Mouse (Mus musculus): ENCODE measurements at regions not wholly inside any gene's neighbourhood (a gene's known extent, or its start where the extent isn't known, plus 50 kb on each side); places are given as distances from the start of the nearest gene placed in this dataset.

DNA sequence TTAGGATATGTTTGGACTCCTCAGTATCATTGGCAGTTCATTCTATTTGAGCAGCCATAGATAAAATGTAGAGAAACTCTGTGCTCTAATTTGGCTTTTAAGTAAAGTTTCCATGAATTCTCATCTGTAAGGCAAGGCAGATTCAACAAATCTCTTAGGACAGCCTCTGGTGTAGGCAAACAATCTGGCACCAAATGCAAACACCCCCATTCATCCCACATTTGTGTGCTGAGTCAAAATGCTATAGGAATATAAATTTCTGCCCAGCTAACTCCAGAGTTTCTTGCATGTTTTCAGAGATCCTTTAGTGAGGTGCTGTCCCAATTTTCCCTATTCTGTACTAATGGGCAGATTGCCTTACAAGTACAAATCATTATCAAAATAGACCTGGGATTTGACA is 695.7 kb upstream of the Kif18a start:
- no peak for DNase-seq (ENCODE audit: extremely low spot score, low spot score)

DNA sequence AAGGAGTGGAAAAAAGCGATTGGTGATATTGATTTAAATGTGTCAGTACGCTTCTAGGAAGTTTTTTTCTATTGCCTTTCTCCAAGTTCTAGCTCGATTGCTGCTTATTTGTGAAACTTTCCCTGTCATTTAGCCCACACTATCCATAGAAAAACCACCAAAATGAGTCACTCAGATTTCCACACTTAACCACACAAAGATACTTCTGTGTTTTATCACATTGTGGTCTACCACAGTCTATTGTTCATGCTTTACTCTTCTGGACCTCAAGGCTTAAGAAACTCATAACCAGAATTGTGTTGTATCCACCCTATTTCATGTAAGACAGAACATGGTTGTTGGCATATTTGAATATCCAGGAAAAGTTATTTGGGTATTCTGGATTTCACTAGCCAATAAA is 687.0 kb upstream of the Kif18a start:
- no peak for DNase-seq (ENCODE audit: extremely low spot score, low spot score)

DNA sequence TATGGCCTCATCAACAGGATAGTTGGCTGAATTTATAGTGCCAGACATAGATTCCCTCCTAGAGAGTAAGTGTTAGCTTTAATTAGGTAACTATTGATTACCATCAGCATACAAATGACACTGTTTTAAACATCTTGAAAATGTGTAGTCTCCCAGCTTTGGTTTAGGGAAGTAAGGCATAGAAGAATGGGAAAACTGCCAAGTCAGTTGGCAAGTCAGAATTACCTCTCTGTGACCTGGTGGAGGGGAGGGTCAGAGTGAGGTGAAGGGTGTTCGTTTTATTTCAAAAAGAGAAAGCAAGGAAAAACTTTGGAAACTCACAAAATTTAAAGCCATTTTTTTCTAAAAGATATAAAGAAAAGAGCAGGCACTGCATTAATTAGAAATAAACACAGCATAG is 680.2 kb upstream of the Kif18a start:
- no peak for DNase-seq (ENCODE audit: extremely low spot score, low spot score)

DNA sequence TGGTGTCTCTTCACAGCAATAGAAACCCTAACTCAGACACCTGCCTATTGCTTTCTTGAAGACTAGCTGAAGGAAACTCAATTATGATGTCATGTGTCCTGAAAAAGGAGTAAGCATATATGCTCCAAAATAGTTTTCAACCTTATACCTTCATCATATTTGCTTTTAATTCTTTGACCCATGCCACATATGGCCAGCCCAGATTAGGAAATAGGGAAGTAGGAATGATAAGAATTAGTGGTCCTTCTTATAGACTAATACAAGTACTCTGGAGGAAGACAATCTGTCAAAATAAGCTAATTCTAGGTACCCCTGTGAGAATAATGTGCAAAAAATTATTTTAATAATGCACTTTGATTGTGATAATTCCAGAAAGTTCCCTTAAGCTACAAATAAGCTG is 661.0 kb upstream of the Kif18a start:
- DNase-seq (ENCODE audit: extremely low spot score, low spot score): no peak

DNA sequence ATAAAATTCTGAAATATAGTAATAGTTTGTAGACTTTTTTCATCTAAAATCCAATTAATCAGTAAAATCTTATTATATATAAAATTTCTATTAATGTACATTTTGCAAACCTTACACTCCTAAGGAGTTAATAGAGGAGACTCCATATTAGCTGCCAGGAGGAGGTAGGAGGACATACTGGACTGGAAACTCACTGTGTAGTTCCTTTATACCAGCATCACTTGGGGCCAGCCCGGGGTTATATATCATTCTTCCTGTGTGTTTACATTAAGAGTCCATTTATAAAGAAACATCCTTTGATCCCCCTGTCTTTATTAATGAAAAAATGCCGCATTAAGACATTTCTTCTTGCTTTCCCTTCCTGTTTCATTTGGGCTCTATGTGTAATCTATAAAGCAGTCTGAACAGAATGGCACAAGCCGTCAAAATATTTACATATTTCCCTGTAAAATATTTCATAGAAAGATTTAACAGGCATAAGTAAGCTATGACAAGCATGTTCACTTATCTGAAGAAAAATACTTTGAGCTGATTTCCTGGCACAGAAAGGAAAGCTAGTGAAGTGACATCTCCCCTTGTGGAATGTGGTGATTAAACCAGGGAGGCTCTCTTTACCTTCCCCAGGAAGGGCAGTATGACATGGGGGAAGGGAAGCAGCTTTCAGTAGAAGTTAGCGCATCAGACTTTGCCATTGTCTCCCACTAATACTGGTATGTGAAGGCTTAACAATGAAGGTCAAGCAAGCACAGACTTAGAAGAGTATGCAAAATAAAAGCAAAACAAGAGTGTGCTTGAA is 658.0 kb upstream of the Kif18a start:
- DNase-seq (ENCODE audit: extremely low spot score, low spot score): no peak

DNA sequence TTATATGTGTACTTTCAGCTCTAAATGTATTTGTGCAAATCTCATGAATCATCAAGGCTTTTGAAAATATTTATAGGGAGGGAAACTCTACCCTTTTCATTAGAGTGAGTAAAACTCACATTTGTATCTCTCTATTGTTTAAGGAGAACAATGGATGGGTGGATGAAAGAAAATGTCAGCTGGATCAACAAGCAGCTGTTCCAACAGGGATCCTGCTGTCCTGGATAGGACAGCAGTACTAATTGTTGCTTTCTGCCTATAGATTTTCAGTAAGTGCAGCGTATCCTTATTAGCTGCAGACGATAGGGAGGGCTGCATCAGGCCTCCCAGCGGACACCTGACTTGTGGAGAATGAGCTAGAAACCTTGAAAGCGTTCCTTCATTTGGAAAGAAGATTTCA is 644.9 kb upstream of the Kif18a start:
- DNase-seq (ENCODE audit: extremely low spot score, low spot score): no peak

DNA sequence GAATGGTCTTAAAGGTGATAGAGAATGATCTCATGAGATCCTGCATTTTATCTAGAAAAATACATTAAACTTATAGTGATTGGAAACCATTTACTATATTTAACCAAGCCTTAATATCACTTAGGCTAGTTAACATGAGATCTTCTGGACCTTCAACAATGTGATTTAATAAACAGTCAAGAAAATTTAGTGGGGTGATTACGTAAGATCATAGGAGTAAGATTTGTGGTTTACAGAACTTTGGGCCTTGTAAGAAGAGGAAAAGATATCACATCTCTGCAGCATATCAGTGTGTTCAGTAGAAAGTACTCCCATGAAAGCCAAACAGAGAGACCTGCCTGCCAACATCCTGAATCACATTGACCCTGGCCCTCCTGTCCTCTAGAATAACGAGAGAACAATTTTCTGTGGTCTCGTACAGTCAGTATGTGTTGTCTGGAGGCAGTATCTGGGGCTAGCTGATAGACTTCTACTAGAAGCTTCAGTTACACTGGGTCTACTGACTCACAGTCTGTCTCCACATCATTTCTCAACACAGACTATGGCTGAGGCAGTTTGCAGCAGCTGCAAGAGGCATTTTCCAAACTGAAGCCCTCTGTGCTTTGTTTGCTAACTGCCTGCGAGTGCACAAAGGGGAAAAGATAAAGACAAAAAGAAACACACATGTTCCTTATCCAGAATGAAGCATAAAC is 619.7 kb upstream of the Kif18a start:
- DNase-seq (ENCODE audit: extremely low spot score, low spot score): no peak

DNA sequence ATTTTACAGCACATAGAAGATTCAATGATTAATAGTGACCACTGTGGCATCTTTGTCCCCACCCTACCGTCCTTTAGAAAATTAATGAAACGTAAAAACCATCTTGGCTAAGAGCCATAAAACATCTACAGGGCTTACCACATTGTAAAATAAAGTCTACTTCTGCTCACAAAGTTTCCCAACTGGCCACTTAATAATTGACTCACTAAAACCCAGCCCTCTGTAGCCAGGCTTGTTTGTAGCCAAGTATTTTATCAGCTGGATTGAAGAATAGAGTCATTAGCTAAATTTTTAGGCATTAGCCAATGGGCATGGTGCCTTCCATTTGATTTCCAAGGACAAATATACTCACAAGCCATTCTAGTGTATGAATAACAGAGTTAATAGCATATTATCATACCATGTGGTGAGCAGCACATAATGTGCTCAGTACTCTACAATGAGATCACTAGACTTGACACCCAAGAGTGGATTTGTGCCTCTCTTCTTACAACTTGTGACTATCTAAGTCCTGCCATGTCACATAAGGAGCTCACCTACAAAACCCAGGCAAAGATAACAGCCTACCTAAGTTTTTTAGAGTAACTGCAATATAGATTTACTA is 602.7 kb upstream of the Kif18a start:
- DNase-seq (ENCODE audit: extremely low spot score, low spot score): no peak

DNA sequence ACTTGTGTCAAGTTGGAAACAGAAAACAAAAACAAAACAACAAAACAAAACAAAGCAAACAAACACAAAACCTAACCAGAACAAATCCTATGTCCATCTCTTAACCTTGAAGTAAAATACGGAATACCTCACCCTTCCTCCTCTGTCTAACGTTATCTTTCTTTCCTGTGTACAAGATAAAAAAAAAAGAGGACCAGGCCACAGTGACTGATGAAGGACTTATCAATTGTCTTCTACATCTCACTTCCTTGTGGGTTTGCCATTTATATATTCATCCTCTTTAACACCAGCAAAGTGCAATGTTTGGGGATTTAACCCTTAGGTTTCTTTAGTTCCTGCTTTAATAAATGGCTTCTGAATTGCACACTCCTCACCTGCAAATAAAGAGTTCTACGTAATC is 599.0 kb upstream of the Kif18a start:
- DNase-seq (ENCODE audit: extremely low spot score, low spot score): no peak

DNA sequence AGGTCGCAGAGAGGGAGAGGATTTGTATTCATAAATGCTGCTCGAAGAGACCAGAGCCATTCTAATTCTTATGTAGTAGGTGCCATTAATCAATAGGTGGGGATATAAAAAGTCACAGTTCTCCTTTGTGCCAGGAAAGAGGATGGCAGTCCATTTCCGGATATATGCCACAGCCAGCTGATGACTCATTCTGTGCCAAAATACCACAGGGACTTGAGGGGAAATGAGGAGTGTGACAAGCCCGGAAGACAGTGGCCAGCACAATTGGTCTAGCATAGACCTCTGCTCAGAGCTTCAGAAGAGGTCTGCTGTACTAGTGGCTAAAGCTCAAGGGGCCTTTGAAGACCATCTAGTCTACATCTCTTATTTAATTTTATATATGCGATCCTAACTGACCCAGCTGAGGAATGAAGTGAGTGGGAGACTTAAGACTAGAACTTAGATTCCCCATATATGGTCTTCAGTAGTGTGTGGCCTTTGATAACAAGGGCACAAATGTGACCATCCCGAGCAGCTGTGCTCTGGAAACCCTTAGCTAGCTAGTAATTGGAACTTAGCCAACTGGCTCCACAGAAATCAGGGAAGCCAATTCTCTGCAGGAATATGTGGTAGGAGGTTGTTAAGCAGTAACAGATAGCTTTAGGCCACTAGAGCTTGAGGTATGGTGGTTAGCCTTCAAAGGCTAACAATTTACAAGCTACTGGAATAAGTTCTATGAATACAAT is 594.4 kb upstream of the Kif18a start:
- DNase-seq (ENCODE audit: extremely low spot score, low spot score): no peak

DNA sequence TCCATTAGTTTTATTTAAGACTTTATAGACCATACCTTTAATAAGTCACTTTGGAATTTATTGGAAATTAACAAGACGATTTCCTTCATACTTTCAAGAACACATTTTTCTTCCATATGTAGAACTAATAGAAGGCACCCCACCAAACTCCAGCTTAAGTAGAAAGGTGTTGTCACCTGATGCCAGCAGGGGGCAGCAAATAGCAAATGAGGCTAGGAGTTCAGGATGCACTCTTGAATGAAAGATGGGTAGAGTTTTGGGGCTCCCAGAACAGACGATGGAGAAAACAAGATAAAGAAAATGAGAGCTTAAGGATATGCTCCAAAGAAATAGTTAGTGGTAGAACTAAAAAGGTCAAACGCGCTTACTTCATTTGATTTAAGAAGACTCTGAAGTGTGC is 590.4 kb upstream of the Kif18a start:
- peak; percentile 59 for DNase-seq (ENCODE audit: extremely low spot score, low spot score)

DNA sequence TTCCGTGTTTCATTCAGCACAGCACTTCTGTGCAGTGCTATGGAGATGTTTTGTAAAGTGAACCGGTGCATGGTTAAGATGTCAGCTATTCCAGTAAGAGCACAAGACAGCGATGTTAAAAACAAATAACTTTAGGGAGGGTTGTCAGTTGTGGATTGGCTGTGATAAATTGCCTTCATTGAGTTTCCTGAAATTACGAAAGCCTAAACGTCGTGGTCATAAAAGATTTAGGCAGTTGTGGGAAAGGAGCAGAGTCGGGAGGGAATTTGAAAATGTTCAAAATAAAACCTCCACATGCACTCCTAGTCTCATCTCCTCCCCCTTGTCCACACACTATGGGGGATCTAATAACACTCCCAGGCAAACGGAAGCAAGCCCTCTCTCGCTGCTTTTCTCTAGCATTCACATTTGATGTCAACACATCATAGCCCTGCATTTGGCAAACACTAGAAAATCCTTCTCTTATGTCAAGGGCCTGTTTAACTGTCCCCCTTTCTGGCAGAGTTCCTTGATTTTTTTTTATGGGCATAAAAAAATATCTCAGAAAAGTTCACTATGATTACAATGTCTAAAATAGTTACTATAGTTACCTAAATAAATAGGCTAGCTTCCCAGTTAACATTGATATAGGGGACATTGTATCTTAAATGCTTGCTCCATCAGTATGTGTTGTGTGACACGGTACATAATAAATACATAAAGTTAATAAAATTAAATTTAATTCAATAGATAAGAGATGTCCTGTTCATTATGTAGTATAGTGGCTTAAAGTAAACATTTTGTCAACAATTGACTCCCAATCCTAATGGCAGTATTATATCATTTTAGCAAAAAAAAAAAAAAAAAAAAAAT is 589.2 kb upstream of the Kif18a start:
- no peak for DNase-seq (ENCODE audit: extremely low spot score, low spot score)

DNA sequence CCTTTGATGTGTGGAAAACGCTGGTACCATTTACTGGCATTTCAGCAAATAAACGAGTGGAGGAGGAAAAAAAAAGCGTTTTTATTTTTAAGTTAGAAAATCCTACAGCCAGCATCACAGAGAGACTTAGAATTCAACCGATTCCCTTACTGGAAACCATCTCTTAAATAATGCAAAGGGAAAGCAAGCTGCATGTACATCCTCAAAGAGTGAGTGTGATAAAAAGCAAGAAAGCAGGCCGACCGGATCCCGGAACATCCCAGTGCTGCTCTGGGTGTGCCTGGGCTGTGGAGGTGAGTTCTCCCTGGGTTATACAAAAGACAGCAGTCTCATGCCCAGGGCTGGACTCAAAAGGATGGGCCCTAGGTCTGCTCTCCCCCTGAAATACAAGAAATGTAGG is 579.2 kb upstream of the Kif18a start:
- DNase-seq (ENCODE audit: extremely low spot score, low spot score): no peak

DNA sequence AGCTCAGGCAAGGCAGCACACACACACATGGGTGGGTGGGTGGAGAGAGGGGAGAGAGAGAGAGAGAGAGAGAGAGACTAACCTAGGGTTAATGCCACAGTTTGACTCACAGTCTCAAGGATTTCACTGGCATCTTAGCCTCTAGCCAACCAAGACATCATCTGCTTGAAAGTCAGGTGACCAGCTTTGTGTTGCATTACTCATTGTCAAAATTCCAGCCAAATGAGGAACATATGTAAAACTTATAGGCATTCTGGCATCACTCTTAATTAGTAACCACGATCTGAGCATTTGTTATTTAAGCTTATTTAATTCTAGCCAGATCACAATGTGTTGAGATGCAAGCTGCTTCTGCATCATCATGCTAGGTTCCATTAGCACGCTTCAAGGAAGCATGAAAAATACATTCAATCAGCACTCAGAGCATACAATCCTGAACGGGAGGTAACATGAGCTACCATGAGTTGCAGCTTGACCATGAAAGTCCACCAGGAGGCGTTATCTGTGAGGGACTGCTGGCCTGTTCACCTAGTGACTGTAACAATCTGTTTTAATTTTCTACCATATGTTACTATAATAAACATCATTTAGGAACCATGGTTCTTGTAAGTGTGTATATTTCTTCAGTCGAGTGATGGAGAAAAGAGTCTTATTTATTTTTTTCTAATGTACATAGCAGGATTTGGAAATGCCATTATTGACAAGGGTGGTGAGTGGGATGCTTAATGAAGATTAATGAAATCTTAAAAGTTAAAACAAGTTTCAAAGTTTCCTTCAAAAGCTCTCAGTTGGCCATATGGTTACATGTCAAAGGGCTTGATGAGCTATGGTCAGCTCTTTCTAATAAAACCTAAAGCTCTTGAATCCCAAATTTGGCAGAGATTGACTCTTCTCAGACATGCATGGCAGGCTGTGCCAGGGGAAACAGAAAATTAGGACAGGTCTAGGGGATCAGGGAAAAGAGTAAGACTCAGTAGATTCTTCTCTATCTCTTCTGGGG is 572.4 kb upstream of the Kif18a start:
- DNase-seq (ENCODE audit: extremely low spot score, low spot score): no peak

DNA sequence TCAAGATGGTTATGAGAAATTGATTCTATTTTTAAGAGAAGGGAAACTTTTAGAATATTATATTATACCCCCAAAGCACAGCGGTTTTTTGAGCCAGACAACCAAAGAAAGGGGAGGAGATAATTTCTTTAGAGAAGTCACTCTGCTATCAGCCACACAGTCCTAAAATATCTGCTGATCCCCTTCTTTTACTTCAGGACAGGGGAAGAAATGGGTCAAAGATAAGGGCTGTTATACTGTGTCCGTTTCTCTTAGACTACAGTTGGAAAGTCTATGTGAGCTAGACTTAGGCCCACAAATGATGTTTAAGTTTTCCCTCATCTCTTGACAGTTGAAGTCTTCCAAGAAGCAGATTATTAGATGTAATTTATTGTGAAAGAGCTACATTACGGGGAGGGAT is 538.5 kb upstream of the Kif18a start:
- DNase-seq (ENCODE audit: extremely low spot score, low spot score): no peak

DNA sequence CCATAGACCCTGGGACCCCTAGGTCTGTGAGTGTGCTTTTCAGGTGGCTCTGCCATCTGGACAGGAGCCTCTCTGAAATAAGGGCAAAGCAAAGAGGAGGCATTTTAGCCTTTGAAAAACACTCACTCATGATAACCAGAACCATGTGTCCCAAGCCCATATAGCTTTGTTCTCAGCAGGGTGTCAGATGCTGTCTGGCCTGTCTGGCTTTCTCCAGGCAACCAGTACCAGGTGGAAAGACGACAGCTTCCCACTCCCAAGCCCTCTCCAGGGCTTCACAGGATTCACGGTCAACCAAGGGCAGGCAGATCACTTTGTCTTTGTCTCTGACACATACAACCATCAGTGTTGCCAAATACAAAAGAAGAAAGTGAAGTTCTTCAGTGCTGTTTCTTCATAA is 537.0 kb upstream of the Kif18a start:
- DNase-seq (ENCODE audit: extremely low spot score, low spot score): peak; percentile 41

DNA sequence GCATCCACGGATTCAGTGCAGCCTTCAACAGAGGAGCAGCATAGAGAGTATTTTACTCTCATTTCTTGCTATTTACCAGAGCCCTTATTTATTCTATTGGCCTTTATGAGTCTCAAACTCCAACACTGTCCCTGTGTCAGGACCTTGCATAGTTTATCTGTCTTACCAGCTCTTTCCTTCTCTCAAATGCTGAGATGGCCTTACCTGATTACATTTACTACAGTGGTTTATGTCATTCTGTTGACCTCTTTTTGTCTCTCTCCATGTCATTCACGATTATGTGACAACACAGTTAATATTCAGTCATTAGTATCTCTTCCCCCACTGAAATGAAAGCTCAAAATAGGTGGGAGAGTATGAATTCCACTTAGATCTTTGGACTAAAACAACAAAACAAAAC is 535.7 kb upstream of the Kif18a start:
- no peak for DNase-seq (ENCODE audit: extremely low spot score, low spot score)

DNA sequence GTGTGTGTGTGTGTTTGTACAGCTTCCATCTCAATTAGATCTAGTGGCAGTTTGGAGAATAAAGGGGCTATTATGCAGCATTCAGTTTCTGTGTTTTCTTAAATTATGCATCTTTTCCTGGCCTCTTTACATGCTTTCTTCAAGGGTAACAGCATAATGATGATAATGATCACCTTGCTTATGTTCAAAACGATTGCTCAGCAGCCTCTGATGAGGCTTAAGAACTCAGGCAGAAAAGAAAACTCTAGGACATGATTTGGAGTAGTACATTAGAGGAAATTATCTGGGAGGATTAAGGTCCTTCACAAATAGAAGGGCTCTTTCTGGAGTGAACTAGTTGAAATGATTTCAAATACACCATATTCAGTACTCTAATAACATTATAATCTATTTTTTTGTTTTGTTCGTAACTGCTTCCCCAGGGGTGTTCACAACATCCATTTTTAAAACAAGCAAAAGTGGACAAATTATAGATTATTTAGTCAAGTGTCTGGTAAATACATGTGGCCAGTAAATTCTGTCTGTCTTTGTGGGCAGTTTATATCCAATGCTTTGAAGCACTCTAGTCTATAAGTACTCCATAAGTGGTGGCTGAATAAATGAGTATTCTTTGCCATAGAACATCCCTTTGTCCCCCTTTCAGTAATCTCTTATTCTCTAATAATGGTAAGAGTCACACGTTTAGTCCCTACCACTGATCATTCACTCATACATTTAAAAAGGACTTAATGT is 526.9 kb upstream of the Kif18a start:
- no peak for DNase-seq (ENCODE audit: extremely low spot score, low spot score)

DNA sequence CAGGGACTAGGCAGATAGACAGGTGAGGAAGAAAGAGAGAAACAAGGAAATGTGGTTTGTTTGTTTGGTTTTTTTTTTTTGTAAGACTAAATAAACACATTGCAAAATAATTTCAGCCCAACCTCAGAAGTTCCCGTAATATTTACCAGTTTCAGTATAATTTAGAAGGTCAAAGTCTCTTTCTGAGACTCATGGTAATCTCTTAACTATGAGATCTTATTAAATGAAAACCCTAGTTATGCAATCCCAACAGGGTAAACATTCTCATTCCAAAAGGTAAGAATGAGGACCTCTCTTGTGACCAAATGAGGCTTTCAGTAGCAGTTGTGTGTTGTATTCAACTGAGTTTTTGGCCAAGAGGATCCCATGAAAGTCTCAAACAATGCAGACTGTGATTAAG is 524.7 kb upstream of the Kif18a start:
- no peak for DNase-seq (ENCODE audit: extremely low spot score, low spot score)

Data from neural tube, embryonic 10.5 days (tissue).